Mouse (Mus musculus) embryonic fibroblast, embryonic 13.5 days (primary cell): ENCODE data around the gene Zbtb34.

Experiments used
- CTCF ChIP-seq: IDR thresholded peaks from 2 replicates; pipeline ENCODE4 v1.5.1; 2011; ENCODE audit warnings: mild to moderate bottlenecking, control low read depth, low read length, moderate library complexity, borderline replicate concordance; ENCODE audit not compliant: insufficient read depth
- POLR2A ChIP-seq: IDR thresholded peaks from 2 replicates; pipeline ENCODE4 v1.6.1; 2011; ENCODE audit warnings: low read depth, mild to moderate bottlenecking, control low read depth, low read length, moderate library complexity

GRCm38 (mm10) chr2:33393951-33394635, 37.0 kb downstream of the Zbtb34 start:
- TF ChIP-seq CTCF, result no peak
- TF ChIP-seq POLR2A, result no peak
